15 mouse cellular contexts compared by ENCODE assay signal in genomic region chr16:21786317-21786716, GRCm38 (mm10). TPM values are rescaled to one million over a fixed set of nuclear protein-coding genes. Genes with fewer than 3 reads are reported as not detected.
"Had no signal": no experiment of that assay in that cellular context is flagged by ENCODE, and none has a peak within 500 bp of the region (broad histone marks: within the 10 kb centered on the region; RNA-seq: fewer than 3 reads in every experiment).

No protein-coding gene starts in this region.

- H3K9me3 ChIP-seq: intestine, embryonic 15.5 days; limb, embryonic 13.5 days had no signal

- ATAC-seq: intestine, embryonic 15.5 days had no signal

- H3K27ac ChIP-seq: intestine, embryonic 15.5 days; kidney, postnatal 0 days; left cerebral cortex, adult 2 months; limb, embryonic 13.5 days; liver, embryonic 14.5 days had no signal

- H3K4me3 ChIP-seq: left cerebral cortex, adult 2 months had no signal

- H3K36me3 ChIP-seq: intestine, embryonic 15.5 days; limb, embryonic 13.5 days had no signal

- DNase-seq: kidney, adult 8-10 months; kidney, postnatal 25 days; layer of hippocampus, postnatal 36 days; lung, adult 2 months; lung, postnatal 14 days; lung, postnatal 4 days; midbrain, embryonic 14.5 days; thymus, postnatal 25 days had no signal

- H3K4me2 ChIP-seq: midbrain, embryonic 11.5 days had no signal

- H3K9ac ChIP-seq: intestine, embryonic 15.5 days; limb, embryonic 13.5 days; liver, embryonic 14.5 days had no signal

- H3K27me3 ChIP-seq: intestine, embryonic 15.5 days; limb, embryonic 13.5 days had no signal

RNA-seq across cellular contexts. Expression of gene Map3k13, which starts 7.8 kb away (rescaled TPM):
- total RNA-seq: megakaryocyte progenitor cell, adult 5-6 weeks had no signal
